Mouse (Mus musculus): ENCODE data around the gene Gm11492. TPM values are rescaled to one million over a fixed set of nuclear protein-coding genes. Genes with fewer than 3 reads are reported as not detected.

Gene Gm11492
- polyA plus RNA-seq, 1 experiment, result not detected

- no peak for TF ChIP-seq GATA1 (IDR thresholded peaks at IDR 0.05; ENCODE audit: low read length)
Observed at GRCm38 (mm10) chr11:87573751-87574150, 7.3 kb downstream of the Gm11492 start.

DNA sequence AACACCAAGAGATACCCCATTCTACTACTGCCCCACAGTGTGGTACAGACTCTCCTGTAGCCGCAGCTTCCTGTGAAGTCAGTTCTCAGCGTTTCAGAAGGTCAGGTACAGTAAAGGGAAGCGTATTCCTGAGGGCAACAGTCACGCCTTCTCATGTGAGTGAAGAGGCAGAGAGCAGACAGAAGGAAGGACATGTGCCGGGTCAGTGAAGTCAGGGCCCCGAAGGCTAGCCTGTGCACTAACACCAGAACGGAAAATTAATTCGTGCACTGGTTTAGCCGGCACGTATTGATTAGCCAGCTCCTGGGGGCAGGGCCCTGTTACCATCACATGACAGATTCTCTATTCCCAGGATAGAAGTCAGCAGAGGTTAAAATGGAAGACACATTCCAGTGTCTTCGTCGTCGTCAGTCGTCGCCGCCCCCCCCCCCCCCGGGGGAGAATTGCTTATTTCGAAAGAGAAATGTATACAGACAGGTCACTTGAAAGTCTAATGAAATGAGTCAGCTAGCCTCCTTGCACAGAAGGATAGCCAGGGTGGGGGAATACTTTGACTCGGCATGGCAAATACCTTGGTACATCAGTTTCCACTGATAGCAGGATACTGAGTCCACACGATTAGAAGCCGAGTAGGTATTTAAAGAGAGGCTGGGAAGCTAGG lies 8.2 kb downstream of the Gm11492 start:
- no peak for TF ChIP-seq GATA1 (IDR thresholded peaks at IDR 0.05; ENCODE audit: low read length)

GRCm38 (mm10) chr11:87577601-87578248 lies 11.3 kb downstream of the Gm11492 start:
- no peak for TF ChIP-seq GATA1 (IDR thresholded peaks at IDR 0.05; ENCODE audit: low read length)

- TF ChIP-seq GATA1 (IDR thresholded peaks at IDR 0.05; ENCODE audit: low read length), result no peak
Observed at GRCm38 (mm10) chr11:87578249-87578962, 12.0 kb downstream of the Gm11492 start.

- TF ChIP-seq GATA1 (IDR thresholded peaks at IDR 0.05; ENCODE audit: low read length), result no peak
Observed at GRCm38 (mm10) chr11:87578963-87579601, 12.6 kb downstream of the Gm11492 start.

GRCm38 (mm10) chr11:87579713-87580112 lies 13.3 kb downstream of the Gm11492 start:
- no peak for TF ChIP-seq GATA1 (IDR thresholded peaks at IDR 0.05; ENCODE audit: low read length)

- no peak for TF ChIP-seq GATA1 (IDR thresholded peaks at IDR 0.05; ENCODE audit: low read length)
Observed at GRCm38 (mm10) chr11:87580543-87581085, 14.2 kb downstream of the Gm11492 start.

DNA sequence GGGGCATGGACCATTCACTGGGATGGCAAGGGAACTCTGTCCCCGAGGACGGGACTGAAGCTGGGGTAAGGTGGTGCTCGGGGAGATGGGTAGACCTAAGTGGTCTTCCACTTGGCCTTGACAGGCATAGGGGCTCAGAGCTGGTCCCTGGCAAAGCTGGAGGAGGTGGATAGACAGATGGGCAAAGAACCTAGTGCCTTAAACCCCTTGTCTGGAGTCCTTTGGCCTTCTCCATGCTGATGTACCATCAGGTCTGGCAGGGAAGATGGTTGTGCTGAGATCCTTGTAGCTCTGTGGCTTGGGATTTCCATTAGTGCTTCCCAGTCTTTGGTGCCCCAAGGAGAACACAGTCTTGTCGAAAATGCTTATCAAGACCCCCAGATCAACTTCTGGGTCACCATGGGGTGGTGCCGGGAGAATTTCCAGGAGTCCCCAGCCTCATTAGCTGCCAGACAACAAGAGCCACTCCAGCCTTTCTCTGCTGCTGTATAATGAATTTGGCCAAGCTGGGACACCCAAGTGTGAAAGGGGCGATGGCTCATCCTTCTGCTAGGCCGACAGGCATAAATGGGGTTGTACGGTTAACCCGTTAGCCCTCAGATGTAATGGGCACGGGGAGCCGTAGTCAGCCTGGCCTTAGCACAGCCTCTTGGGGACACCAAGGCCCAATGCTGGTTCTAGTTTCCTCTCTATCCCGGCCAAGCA lies 14.9 kb downstream of the Gm11492 start:
- TF ChIP-seq GATA1 (IDR thresholded peaks at IDR 0.05; ENCODE audit: low read length), result no peak

GRCm38 (mm10) chr11:87581933-87582710 lies 15.7 kb downstream of the Gm11492 start:
- no peak for TF ChIP-seq GATA1 (IDR thresholded peaks at IDR 0.05; ENCODE audit: low read length)

DNA sequence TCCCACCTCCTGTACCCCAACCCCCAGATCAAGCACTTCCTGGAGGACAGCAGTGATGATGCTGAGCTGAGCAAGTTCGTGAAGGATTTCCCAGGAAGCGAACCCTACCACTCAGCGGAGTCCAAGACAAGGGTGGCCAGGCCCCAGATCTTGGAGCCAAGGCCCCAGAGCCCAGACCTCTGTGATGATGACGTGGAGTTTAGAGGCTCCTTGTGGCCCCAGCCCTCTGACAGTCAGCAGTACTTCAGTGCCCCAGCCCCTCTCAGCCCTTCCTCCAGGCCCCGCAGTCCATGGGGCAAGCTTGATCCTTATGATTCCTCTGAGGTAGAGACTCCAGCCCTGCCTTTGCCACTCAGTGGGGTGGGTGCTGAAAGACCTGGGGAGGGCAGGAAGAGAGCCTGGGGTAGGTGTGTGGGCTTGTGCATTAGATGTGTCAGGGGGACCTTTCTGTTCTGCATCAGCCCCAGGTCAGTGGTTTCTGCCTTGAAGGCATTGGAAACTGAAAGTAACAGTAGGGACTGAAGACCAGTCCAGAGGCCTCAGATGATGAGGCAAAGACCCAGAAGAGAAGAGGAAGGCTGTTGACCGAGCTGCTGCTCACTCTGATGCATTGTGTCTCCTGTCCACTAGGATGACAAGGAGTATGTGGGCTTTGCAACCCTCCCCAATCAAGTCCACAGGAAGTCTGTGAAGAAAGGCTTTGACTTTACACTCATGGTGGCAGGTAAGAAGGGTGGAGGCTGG lies 17.0 kb downstream of the Gm11492 start:
- TF ChIP-seq GATA1 (IDR thresholded peaks at IDR 0.05; ENCODE audit: low read length), result no peak

DNA sequence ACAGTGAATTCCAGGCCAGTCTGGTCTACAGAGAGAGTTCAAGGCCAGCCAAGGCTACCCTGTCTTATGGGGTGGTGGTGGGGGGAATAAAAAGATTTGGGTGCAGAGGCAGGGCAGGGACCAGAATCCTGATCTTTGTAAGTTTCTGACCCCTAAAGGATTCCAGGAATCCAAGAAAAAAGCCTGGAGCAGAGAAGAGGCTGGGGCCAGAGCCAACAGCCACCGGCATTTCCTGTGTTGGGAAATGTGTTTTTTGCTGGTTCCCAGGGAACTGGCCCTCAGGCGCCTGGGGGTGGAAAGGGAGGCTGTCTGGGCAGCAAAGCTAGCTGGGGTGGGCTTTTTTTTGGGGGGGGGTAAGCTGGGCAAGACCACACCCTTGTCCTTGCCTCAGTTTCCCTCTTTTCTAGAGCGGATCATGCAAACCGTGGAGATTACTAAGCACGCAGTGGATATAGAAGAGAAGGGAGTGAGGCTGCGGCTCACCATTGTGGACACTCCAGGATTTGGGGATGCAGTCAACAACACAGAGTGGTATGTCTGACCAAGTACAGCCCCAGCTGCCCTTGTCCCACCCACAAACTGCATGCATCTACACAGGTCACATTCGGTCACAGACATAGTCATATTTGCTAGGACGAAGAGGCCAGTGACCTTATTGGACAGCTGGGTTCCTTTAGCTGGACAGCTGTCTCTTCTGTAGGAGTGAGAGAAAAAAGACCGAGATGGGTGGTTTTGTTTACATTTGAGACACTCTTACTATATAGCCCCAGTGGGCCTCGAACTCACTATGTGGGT lies 18.5 kb downstream of the Gm11492 start:
- no peak for TF ChIP-seq GATA1 (IDR thresholded peaks at IDR 0.05; ENCODE audit: low read length)

DNA sequence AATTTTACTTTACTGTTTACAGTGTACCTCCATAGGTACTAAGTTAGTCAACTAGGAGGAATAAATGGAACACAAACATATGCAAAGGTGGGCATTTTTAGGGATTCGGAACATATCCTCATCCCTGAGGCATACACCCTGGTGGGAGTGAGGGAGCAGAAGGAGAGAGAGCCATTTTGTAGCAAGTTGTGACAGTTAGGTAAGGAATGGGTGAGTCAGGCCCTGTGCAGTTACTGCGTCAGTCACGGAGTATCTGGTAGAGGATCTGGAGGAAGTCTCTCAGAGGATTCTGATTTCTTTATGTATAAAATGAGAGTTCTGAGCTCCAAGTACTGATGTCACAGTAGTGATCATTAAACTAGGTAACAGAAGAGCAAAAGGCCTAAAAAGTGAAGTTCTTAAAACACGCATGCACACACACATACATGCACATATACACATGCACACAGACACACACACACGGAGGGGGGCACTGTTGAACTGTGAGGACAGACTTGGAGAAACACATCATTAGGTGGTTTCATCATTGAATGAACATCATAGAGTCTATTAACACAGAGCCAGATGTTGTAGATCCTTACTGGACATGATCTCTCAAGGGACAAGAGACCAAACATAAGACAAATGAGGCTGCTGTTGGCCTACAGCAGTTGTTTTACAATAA lies 20.9 kb downstream of the Gm11492 start:
- TF ChIP-seq GATA1 (IDR thresholded peaks at IDR 0.05; ENCODE audit: low read length), result no peak

Data from G1E-ER4 (cell line).